Mouse (Mus musculus) gastrocnemius, postnatal 4 days (tissue): ENCODE measurements around the gene Zfp423. TPM values are rescaled to one million over a fixed set of nuclear protein-coding genes. Genes with fewer than 3 reads are reported as not detected.

Experiments
- DNase-seq, 2 experiments: peaks; one replicate each; pipeline ENCODE4 v3.0.0; 2021 to 2022; ENCODE audit warnings: low spot score in 2 of 2, mixed read lengths in 2 of 2
- total RNA-seq, 2 experiments: library from RNA; stranded (reverse); gene quantifications; 2 replicates each; pipeline ENCODE4 v1.2.3; 2021

The Zfp423 gene
- total RNA-seq, 2 experiments from 2014 or later, result 31.4 to 36.4 TPM

DNA sequence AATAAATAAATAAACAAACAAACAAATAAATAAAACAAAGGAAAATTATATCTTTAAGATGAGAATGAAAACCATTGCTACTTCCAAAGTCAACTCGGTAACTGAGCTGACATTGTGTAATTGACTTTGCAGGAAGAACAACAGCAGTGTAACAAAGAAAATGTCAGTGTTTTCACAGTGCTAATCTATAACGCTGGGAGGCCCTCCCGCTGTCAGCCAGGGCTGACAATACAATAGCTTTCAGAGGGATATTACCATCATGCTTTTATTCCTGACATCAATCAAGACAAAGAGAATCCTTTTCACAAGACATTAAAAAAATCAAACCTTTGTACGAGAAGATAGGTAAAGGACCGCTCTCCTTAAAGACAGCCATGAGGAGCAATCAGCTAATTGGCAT, 5.9 kb downstream of the Zfp423 start:
- no peak for DNase-seq

DNA sequence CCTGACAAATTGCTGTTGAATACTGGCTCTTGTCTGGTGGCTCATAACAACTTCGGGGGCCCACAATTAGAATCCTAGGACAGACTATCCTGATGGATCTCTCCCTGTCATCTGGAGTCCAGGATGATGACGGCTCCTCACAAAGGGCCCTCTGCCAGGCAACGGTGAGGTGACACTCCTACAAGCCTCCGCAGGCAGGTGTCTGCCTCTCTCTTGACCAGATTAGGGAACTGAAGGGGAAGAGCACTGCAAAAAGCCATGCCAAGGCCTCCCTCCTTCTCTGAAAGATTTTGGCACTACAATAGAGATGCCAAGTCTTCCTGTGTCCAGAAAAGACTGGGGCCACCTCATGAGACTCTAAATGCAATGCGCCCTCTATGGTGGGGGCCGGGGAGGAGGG, 7.1 kb downstream of the Zfp423 start:
- no peak for DNase-seq

GRCm38 (mm10) chr8:87944225-87944934, 15.0 kb downstream of the Zfp423 start:
- no peak for DNase-seq

DNA sequence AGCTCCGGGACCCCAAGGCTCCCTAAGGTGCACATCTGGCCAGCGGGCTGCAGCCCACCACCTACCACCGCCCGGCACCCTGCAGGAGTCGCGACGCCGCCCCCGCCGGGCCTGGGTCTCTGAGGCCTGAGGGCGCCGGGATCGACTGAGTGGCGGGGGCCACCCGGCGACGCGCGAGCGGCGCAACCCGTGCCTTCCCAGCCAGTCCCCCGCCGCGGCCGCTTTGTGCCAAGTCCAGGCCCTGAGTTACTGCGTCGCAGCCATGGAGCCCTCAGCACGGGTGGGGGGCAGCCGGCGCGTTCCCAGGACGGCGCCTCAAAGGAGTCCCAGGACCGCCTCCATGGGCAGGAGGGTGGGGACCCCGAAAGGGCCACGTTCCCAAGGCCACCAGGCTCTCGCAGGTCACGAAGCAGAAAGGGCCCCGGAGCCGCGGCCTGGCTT, 15.7 kb downstream of the Zfp423 start:
- DNase-seq, result peak; percentile 40 to 51

DNA sequence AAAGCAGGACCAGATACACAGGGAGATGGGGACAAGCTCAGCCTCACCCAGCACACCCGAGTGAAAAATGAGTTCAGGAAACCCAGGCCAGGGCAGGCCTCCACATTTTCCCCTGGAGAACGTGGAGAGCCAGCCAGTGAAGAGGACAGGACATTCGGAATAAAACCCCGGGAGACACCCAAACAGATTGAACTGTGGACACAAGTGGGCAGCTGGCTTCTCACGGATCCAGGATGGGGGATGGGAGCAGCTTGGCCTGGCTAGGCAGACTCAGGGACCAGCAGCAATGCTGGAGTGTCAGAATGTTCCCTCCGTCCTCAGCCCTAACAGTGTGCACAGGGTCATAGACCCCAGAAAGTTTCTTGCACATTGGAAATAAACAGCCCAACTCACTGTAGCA, 18.7 kb downstream of the Zfp423 start:
- no peak for DNase-seq

DNA sequence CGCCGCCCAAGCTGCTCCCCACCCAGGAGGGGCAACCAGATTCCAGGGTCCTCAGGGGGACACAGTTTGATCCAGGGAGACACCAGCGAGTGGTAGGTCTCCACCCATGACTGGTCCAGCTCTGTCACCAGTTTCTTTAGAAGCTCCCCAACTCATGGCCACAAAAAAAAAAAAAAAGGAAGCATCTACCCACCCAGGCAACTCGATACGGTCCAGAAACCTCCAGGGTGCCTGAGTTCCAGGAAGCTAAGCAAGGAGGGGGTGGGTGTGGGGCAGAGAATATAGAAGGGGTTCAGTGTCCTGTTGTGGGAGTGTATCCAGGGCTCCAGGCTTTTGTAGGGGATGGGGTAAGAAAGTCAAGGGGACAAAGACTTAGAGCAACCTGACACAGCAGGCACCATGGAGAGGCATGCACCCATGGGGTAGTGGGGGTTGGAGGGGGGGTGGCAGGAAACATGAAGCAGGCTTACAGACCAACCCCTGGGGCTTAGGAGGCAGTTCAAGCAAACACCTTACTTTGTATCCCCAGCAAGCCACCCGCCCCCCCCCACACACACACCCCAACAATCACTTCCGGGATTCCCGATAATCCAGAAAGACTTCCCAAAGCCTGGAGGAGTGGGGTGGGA, 20.0 kb downstream of the Zfp423 start:
- DNase-seq, result no peak

- DNase-seq, result peak; percentile 37 to 71
Measured at GRCm38 (mm10) chr8:87938351-87939232, 20.8 kb downstream of the Zfp423 start.

DNA sequence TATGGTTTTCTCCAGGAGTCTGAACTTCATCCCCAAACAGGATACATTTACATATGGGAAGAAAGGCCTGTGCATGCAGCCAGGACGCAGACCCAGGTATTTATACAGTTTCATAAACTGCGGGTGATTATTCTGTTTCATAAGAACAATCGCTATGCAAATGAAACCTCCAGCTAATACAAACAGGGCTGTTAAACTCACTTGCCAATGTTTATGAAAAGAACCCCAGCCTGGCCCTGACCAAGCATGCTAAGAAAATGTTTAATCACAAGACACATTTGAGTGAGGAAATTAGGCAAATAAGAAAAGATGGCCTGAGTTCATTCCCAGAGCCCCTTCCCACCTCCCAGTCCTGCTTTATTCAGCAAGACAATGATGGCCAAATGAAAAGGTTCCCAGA, 22.2 kb downstream of the Zfp423 start:
- no peak for DNase-seq

- no peak for DNase-seq
Measured at GRCm38 (mm10) chr8:87935088-87935680, 24.2 kb downstream of the Zfp423 start.

GRCm38 (mm10) chr8:87934175-87934574, 25.2 kb downstream of the Zfp423 start:
- no peak for DNase-seq

GRCm38 (mm10) chr8:87933752-87934151, 25.6 kb downstream of the Zfp423 start:
- no peak for DNase-seq

DNA sequence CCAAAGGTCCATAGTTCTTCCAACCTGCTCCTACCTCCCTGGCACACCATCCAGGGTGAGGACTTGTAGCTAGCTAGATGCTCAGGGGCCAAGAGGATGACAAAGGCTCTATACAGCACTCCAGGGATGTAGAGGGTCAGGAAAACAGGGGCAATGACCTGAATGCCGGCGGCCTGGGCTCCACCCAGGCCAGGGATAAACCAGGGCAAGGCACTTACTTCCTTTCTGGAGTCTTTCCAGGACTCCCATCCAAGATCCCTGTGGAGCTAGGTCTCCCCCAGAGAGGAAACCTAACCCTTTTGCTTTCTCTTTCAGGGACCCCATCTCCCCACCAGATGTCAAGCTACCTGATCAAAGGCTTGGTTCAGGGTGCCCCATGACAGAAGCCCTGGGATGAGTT, 30.5 kb downstream of the Zfp423 start:
- DNase-seq, result no peak

- no peak for DNase-seq
Measured at GRCm38 (mm10) chr8:87927034-87927830, 32.2 kb downstream of the Zfp423 start.

DNA sequence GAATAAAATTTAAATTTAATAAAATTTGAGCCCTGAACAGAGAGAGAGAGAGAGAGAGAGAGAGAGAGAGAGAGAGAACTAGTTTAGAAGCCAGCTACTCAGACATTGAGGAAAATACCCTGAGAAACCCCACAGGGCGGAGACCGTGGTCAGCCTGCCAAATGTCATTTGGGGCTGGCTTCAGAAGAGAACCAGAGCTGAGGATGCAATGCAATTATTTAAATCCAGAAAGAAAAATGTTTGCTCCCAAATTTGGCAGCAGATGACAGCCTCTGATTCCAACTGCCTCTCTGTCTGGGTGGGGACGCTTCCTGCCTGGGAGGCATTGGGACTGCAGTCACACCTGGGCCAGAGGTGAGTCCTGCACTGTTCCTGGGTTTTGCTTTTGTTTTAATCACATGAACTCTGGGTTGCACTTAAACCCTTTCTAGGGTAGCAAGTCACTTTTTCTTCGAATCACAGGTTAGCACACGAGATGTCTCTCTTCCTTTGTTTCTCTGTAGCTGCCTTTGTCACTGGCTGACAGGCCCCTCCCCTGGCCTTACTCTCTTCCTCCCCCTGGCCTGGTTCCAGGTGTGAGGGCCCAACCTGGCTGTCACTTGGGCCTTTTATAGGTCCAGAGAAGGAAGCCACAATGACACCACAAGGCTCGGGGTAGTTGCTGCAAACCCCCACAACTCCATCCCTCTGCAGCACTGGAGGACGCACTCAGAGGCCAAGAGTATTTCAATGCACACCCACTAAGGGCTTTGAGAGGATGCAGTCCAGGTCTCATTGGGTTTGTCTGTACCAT, 33.1 kb downstream of the Zfp423 start:
- no peak for DNase-seq

DNA sequence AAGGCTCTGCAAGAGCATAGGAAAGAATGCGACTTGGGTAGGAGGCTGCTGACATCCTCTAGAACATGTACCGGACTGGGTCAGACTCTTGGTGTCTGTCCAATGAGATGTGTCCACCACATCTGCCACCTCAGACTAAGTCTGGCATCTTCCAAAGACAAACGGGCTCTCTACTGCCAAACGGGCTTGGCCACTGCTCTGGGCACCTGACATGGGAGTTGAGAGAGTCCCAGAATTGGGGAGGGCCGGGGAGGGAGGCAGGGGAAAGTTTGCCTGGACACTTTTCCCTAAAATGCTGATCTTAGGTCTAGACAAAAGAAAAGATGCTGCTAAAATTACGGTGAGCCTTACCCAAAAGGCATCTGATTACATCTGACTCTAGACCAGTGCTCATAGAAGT, 36.5 kb downstream of the Zfp423 start:
- DNase-seq, result no peak

GRCm38 (mm10) chr8:87922446-87922845, 36.9 kb downstream of the Zfp423 start:
- DNase-seq, result no peak

DNA sequence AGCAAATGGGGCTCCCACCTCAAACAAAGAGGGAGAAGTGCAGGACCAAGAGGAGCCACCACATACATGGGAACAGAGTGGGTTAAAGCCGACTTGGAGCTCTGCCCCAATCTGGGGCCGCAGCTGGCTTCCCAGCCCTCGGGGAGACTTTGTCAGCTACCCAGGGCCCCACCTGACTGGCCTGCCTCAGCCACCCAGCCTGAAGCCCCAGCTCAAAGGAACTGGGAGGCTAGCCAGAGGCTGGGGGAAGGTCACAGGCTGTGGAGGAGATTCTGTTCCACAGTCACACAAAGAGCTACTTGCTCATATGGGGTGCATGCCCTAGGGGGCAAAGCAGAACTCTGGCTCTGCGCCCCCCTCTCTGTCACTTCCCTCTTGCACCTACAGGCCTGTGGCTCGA, 41.4 kb downstream of the Zfp423 start:
- DNase-seq, result peak in 1 of 2 experiments; percentile 54

GRCm38 (mm10) chr8:87915763-87916162, 43.6 kb downstream of the Zfp423 start:
- peak in 1 of 2 experiments; percentile 57 for DNase-seq

DNA sequence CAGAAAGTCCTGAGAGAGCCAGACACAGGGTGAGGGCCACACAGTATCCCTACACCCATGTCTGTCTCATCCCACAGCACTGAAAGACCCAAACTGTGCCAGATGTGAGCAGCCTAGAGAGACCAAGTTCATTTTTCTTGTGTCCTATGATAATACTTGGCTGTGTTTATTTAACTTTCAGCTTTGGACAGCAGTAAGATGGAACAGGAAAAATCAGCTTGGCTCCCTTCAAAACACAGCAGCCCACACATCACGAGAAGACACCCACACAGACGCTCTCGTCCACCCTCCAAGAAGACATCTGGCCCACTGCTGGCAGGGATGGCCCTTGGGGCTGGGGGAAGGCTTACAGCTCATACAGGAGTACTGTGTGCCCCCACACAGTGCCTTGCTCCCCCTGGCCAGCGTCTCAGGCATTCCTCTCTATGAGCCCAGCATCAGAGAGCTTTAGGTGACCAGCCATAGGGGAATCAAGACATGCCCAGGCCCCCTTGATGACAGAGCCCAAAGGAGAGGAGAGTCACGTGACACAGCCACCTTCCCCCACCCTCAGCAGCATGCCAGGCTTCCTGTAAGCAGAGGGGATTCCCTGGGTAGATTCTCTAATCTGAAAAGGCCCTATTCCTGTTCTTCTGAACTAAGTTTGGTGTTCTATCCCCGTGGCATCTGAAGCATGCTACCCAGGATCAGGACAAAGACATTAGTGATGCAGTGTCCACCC, 45.0 kb downstream of the Zfp423 start:
- no peak for DNase-seq
